Mouse (Mus musculus) G1E (cell line): Measurements from ENCODE around the gene Col9a1. TPM values are rescaled to one million over a fixed set of nuclear protein-coding genes. Genes with fewer than 3 reads are reported as not detected.

ENCODE experiments used
- ATAC-seq: 2 replicates; pipeline ENCODE4 v1.8.0; 2016; ENCODE audit warnings: mild to moderate bottlenecking; ENCODE audit not compliant: insufficient number of reproducible peaks, poor library complexity, low FRiP score, severe bottlenecking; ENCODE audit errors: extremely low read depth
- DNase-seq: peaks from one replicate; pipeline ENCODE4 v3.0.0; 2012; ENCODE audit warnings: low spot score
- H3K27me3 ChIP-seq: 2 replicates; pipeline ENCODE4 v1.6.1; 2012; ENCODE audit warnings: mild to moderate bottlenecking, low read length, inconsistent platforms; ENCODE audit not compliant: insufficient read depth
- H3K36me3 ChIP-seq: replicated peaks from 2 replicates; pipeline ENCODE3; 2012; ENCODE audit warnings: mild to moderate bottlenecking, inconsistent platforms
- H3K4me1 ChIP-seq: 2 replicates; pipeline ENCODE4 v1.6.1; 2012; ENCODE audit warnings: low read depth, low read length, inconsistent platforms, mixed read lengths; ENCODE audit not compliant: insufficient read depth
- H3K4me3 ChIP-seq: 2 replicates; pipeline ENCODE4 v1.5.1; 2012; ENCODE audit warnings: low read depth, mild to moderate bottlenecking, inconsistent platforms, low read length, moderate library complexity, mixed read lengths
- H3K9me3 ChIP-seq: replicated peaks from 2 replicates; pipeline ENCODE4 v1.6.1; 2012; ENCODE audit warnings: inconsistent platforms
- CTCF ChIP-seq: IDR thresholded peaks from 2 replicates; pipeline ENCODE4 v1.5.1; 2012; ENCODE audit warnings: low read depth, low read length, inconsistent platforms, mixed read lengths
- GATA1 ChIP-seq: IDR thresholded peaks from 2 replicates; pipeline ENCODE4 v1.6.1; 2012; ENCODE audit warnings: borderline replicate concordance, low read length, inconsistent platforms, mixed read lengths
- GATA2 ChIP-seq: IDR thresholded peaks from 2 replicates; pipeline ENCODE4 v1.6.1; 2012; ENCODE audit warnings: low read depth, low read length, inconsistent platforms, borderline replicate concordance
- POLR2AphosphoS5 ChIP-seq: IDR thresholded peaks from 2 replicates; pipeline ENCODE4 v1.6.1; 2012; ENCODE audit warnings: low read depth, low read length, inconsistent platforms; ENCODE audit not compliant: insufficient replicate concordance
- TAL1 ChIP-seq: conservative IDR thresholded peaks from 2 replicates; pipeline ENCODE4 v1.6.1; 2012; ENCODE audit warnings: low read depth, low read length, inconsistent platforms, mixed read lengths
- polyA plus RNA-seq: library from polyadenylated mRNA; stranded (reverse); fragments of >175 nt; gene quantifications from 2 replicates; pipeline ENCODE4 v1.2.3, GENCODE M21; 2012
- total RNA-seq, 2 experiments: library from RNA; stranded (forward) in 1 of 2; stranded (reverse) in 1 of 2; fragments of 200-1000 nt in 1 of 2; fragments of >200 nt in 1 of 2; fragmentation: Nextera tagmentation in 1 of 2; gene quantifications; 2 replicates each; pipeline ENCODE4 v1.2.3; 2014 to 2017

Gene Col9a1
- total and polyA plus RNA-seq, 3 experiments = 0.22 TPM; not detected in 2

GRCm38 (mm10) chr1:24226941-24227711 lies 49.7 kb downstream of the Col9a1 start:
- Histone ChIP-seq H3K4me3 (no peak overlapping the region), H3K4me1 (no peaks in the 10 kb centered on the region), H3K36me3 (no peaks in the 10 kb centered on the region), H3K9me3 (no peaks in the 10 kb centered on the region), H3K27me3 (no peaks in the 10 kb centered on the region)
- TF ChIP-seq TAL1 (no peak), GATA1 (no peak), CTCF (no peak), GATA2 (no peak), POLR2AphosphoS5 (no peak)
- ATAC-seq = no peak
- DNase-seq = no peak

GRCm38 (mm10) chr1:24229552-24229951 lies 52.1 kb downstream of the Col9a1 start:
- Histone ChIP-seq H3K27me3 (no peaks in the 10 kb centered on the region), H3K9me3 (no peaks in the 10 kb centered on the region), H3K36me3 (no peaks in the 10 kb centered on the region), H3K4me3 (no peak overlapping the region), H3K4me1 (no peaks in the 10 kb centered on the region)
- DNase-seq (no peak), ATAC-seq (no peak)
- no peak for TF ChIP-seq CTCF
- TF ChIP-seq GATA1 = no peak
- TF ChIP-seq TAL1 = no peak
- no peak for TF ChIP-seq POLR2AphosphoS5
- no peak for TF ChIP-seq GATA2

- no peaks in the 10 kb centered on the region for H3K27me3 ChIP-seq
- no peaks in the 10 kb centered on the region for H3K9me3 ChIP-seq
- DNase-seq = no peak
- no peak overlapping the region for H3K4me3 ChIP-seq
- no peak for TF ChIP-seq GATA1
- TF ChIP-seq TAL1 = no peak
- no peak for TF ChIP-seq GATA2
- TF ChIP-seq CTCF = no peak
- ATAC-seq = no peak
- no peaks in the 10 kb centered on the region for H3K4me1 ChIP-seq
- no peaks in the 10 kb centered on the region for H3K36me3 ChIP-seq
Measured at GRCm38 (mm10) chr1:24230428-24230827, 53.0 kb downstream of the Col9a1 start.

GRCm38 (mm10) chr1:24231504-24232270 lies 54.3 kb downstream of the Col9a1 start:
- no peaks in the 10 kb centered on the region for H3K9me3 ChIP-seq
- no peaks in the 10 kb centered on the region for H3K4me1 ChIP-seq
- ATAC-seq (no peak), DNase-seq (no peak)
- TF ChIP-seq TAL1 = no peak
- no peak for TF ChIP-seq CTCF
- no peak for TF ChIP-seq GATA1
- no peak for TF ChIP-seq POLR2AphosphoS5
- TF ChIP-seq GATA2 = no peak
- H3K36me3 ChIP-seq = no peaks in the 10 kb centered on the region
- H3K4me3 ChIP-seq = no peak overlapping the region
- no peaks in the 10 kb centered on the region for H3K27me3 ChIP-seq

GRCm38 (mm10) chr1:24236330-24236729 lies 58.9 kb downstream of the Col9a1 start:
- H3K36me3 ChIP-seq = no peaks in the 10 kb centered on the region
- 0 out of 2 replicates have a peak, but pooled peaks cover 3% of the 10 kb centered on the region for H3K27me3 ChIP-seq
- no peak for DNase-seq
- no peak for ATAC-seq
- TF ChIP-seq POLR2AphosphoS5 = no peak
- TF ChIP-seq CTCF = no peak
- TF ChIP-seq GATA2 = no peak
- no peak for TF ChIP-seq TAL1
- no peak for TF ChIP-seq GATA1
- no peak overlapping the region for H3K4me3 ChIP-seq
- no peaks in the 10 kb centered on the region for H3K4me1 ChIP-seq
- no peaks in the 10 kb centered on the region for H3K9me3 ChIP-seq

- ATAC-seq = no peak
- Histone ChIP-seq H3K27me3 (0 out of 2 replicates have a peak, but pooled peaks cover 3% of the 10 kb centered on the region), H3K4me1 (no peaks in the 10 kb centered on the region), H3K36me3 (no peaks in the 10 kb centered on the region), H3K4me3 (no peak overlapping the region), H3K9me3 (no peaks in the 10 kb centered on the region)
- DNase-seq = no peak
- no peak for TF ChIP-seq GATA2
Measured at GRCm38 (mm10) chr1:24240039-24240691, 62.8 kb downstream of the Col9a1 start.
